Mouse (Mus musculus): ENCODE measurements around the gene Hspa12b. TPM values are rescaled to one million over a fixed set of nuclear protein-coding genes. Genes with fewer than 3 reads are reported as not detected.
A peak's percentile ranks its signal among the peaks of the same experiment; 100 is the strongest.

Hspa12b gene
- polyA plus RNA-seq, 2 experiments: 10.2 to 42.7 TPM

- Histone ChIP-seq H3K4me2 (replicated peaks; ENCODE audit: low read depth, low read length, severe bottlenecking) (no peak overlapping the region), H3K9me3 (ENCODE audit: control insufficient read depth, low read length) (no peaks in the 10 kb centered on the region), H3K9ac (ENCODE audit: low read depth, low read length, severe bottlenecking) (0 out of 2 replicates have a peak overlapping the region, but pooled peaks have one; percentile 4), H3K4me1 (ENCODE audit: control insufficient read depth, insufficient read depth, low read length) (no peaks in the 10 kb centered on the region), H3K4me3 (replicated peaks; ENCODE audit: low read length) (no peak overlapping the region), H3K27me3 (ENCODE audit: control insufficient read depth, insufficient read depth, low read length) (no peaks in the 10 kb centered on the region), H3K27ac (replicated peaks; ENCODE audit: low read depth, low read length) (no peak overlapping the region), H3K36me3 (ENCODE audit: control insufficient read depth, insufficient read depth, low read length) (peaks cover 69% of the 10 kb centered on the region)
- no peak for TF ChIP-seq POLR2A (IDR thresholded peaks at IDR 0.05; ENCODE audit: borderline replicate concordance, extremely low read depth, insufficient read depth, insufficient read length)
- ATAC-seq (ENCODE audit: low FRiP score, low read depth): no peak
- no peak for DNase-seq (ENCODE audit: low spot score)
- WGBS: 69% methylated on average over 8 of the region's 8 CpGs
Measured at GRCm38 (mm10) chr2:131134826-131135400, 7.8 kb downstream of the Hspa12b start.

- DNase-seq (ENCODE audit: low spot score) (no peak), ATAC-seq (ENCODE audit: low FRiP score, low read depth) (no peak)
- Histone ChIP-seq H3K27me3 (ENCODE audit: control insufficient read depth, insufficient read depth, low read length) (no peaks in the 10 kb centered on the region), H3K4me3 (replicated peaks; ENCODE audit: low read length) (no peak overlapping the region), H3K9me3 (ENCODE audit: control insufficient read depth, low read length) (no peaks in the 10 kb centered on the region), H3K4me2 (replicated peaks; ENCODE audit: low read depth, low read length, severe bottlenecking) (no peak overlapping the region), H3K27ac (replicated peaks; ENCODE audit: low read depth, low read length) (no peak overlapping the region), H3K36me3 (ENCODE audit: control insufficient read depth, insufficient read depth, low read length) (peaks cover 76% of the 10 kb centered on the region), H3K4me1 (ENCODE audit: control insufficient read depth, insufficient read depth, low read length) (no peaks in the 10 kb centered on the region), H3K9ac (ENCODE audit: low read depth, low read length, severe bottlenecking) (0 out of 2 replicates have a peak overlapping the region, but pooled peaks have one; percentile 4)
- no peak for TF ChIP-seq POLR2A (IDR thresholded peaks at IDR 0.05; ENCODE audit: borderline replicate concordance, extremely low read depth, insufficient read depth, insufficient read length)
- WGBS: 68% methylated on average over 11 of the region's 11 CpGs
Measured at GRCm38 (mm10) chr2:131135521-131136139, 8.6 kb downstream of the Hspa12b start.

GRCm38 (mm10) chr2:131138296-131138695, 11.2 kb downstream of the Hspa12b start:
- Histone ChIP-seq H3K4me1 (ENCODE audit: control insufficient read depth, insufficient read depth, low read length) (no peaks in the 10 kb centered on the region), H3K4me3 (replicated peaks; ENCODE audit: low read length) (no peak overlapping the region), H3K27ac (replicated peaks; ENCODE audit: low read depth, low read length) (no peak overlapping the region), H3K4me2 (replicated peaks; ENCODE audit: low read depth, low read length, severe bottlenecking) (no peak overlapping the region), H3K9ac (ENCODE audit: low read depth, low read length, severe bottlenecking) (no peak overlapping the region), H3K27me3 (ENCODE audit: control insufficient read depth, insufficient read depth, low read length) (no peaks in the 10 kb centered on the region), H3K36me3 (ENCODE audit: control insufficient read depth, insufficient read depth, low read length) (peaks cover 92% of the 10 kb centered on the region), H3K9me3 (ENCODE audit: control insufficient read depth, low read length) (no peaks in the 10 kb centered on the region)
- DNase-seq (ENCODE audit: low spot score) (no peak), ATAC-seq (ENCODE audit: low FRiP score, low read depth) (no peak)
- 84% methylated on average over 4 of the region's 4 CpGs for WGBS
- no peak for TF ChIP-seq POLR2A (IDR thresholded peaks at IDR 0.05; ENCODE audit: borderline replicate concordance, extremely low read depth, insufficient read depth, insufficient read length)

- ATAC-seq (ENCODE audit: low FRiP score, low read depth) (no peak), DNase-seq (ENCODE audit: low spot score) (no peak)
- no peaks in the 10 kb centered on the region for H3K4me1 ChIP-seq (ENCODE audit: control insufficient read depth, insufficient read depth, low read length)
- peaks cover 96% of the 10 kb centered on the region for H3K36me3 ChIP-seq (ENCODE audit: control insufficient read depth, insufficient read depth, low read length)
- no peaks in the 10 kb centered on the region for H3K27me3 ChIP-seq (ENCODE audit: control insufficient read depth, insufficient read depth, low read length)
- TF ChIP-seq POLR2A (IDR thresholded peaks at IDR 0.05; ENCODE audit: borderline replicate concordance, extremely low read depth, insufficient read depth, insufficient read length): no peak
- no peaks in the 10 kb centered on the region for H3K9me3 ChIP-seq (ENCODE audit: control insufficient read depth, low read length)
- H3K4me3 ChIP-seq (replicated peaks; ENCODE audit: low read length): no peak overlapping the region
- 94% methylated on average over 7 of the region's 7 CpGs for WGBS
- no peak overlapping the region for H3K27ac ChIP-seq (replicated peaks; ENCODE audit: low read depth, low read length)
- H3K4me2 ChIP-seq (replicated peaks; ENCODE audit: low read depth, low read length, severe bottlenecking): no peak overlapping the region
- no peak overlapping the region for H3K9ac ChIP-seq (ENCODE audit: low read depth, low read length, severe bottlenecking)
Measured at GRCm38 (mm10) chr2:131138760-131139159, 11.7 kb downstream of the Hspa12b start.

- Histone ChIP-seq H3K4me3 (replicated peaks; ENCODE audit: low read length) (no peak overlapping the region), H3K9me3 (ENCODE audit: control insufficient read depth, low read length) (no peaks in the 10 kb centered on the region), H3K4me1 (ENCODE audit: control insufficient read depth, insufficient read depth, low read length) (no peaks in the 10 kb centered on the region), H3K36me3 (ENCODE audit: control insufficient read depth, insufficient read depth, low read length) (peaks cover 95% of the 10 kb centered on the region), H3K9ac (ENCODE audit: low read depth, low read length, severe bottlenecking) (no peak overlapping the region), H3K27me3 (ENCODE audit: control insufficient read depth, insufficient read depth, low read length) (no peaks in the 10 kb centered on the region), H3K27ac (replicated peaks; ENCODE audit: low read depth, low read length) (no peak overlapping the region), H3K4me2 (replicated peaks; ENCODE audit: low read depth, low read length, severe bottlenecking) (no peak overlapping the region)
- 89% methylated on average over 5 of the region's 5 CpGs for WGBS
- DNase-seq (ENCODE audit: low spot score): no peak
- no peak for TF ChIP-seq POLR2A (IDR thresholded peaks at IDR 0.05; ENCODE audit: borderline replicate concordance, extremely low read depth, insufficient read depth, insufficient read length)
- no peak for ATAC-seq (ENCODE audit: low FRiP score, low read depth)
Measured at GRCm38 (mm10) chr2:131139287-131139686, 12.2 kb downstream of the Hspa12b start.
